Mouse (Mus musculus) mature B cell (primary cell): ENCODE data around the gene Gkn2.

ENCODE experiments used
- in situ Hi-C: fragments of 300-500 bp; cut with MboI; formaldehyde crosslinking; loops from 2 replicates; pipeline ENCODE4 v1.14.3; 2019

The Gkn2 gene

GRCm38 (mm10) chr6:87399886-87400566 lies 26.9 kb downstream of the Gkn2 start:
- in situ Hi-C loops: loop anchor here (5.0 kb wide), 1 partner anchor 267 kb away; no protein-coding TSS in a partner anchor

GRCm38 (mm10) chr6:87401456-87401855 lies 28.3 kb downstream of the Gkn2 start:
- in situ Hi-C loops: no loop called here

- in situ Hi-C loops: no loop called here
Observed at GRCm38 (mm10) chr6:87412011-87412410, 38.9 kb downstream of the Gkn2 start.

- in situ Hi-C loops: no loop called here
Observed at GRCm38 (mm10) chr6:87422304-87422703, 49.1 kb downstream of the Gkn2 start.

GRCm38 (mm10) chr6:87424037-87424816 lies 51.1 kb downstream of the Gkn2 start:
- in situ Hi-C loops: no loop called here

GRCm38 (mm10) chr6:87426954-87427353 lies 53.8 kb downstream of the Gkn2 start:
- in situ Hi-C loops: no loop called here

GRCm38 (mm10) chr6:87427616-87428015 lies 54.5 kb downstream of the Gkn2 start:
- in situ Hi-C loops: no loop called here

GRCm38 (mm10) chr6:87428487-87429044 lies 55.4 kb downstream of the Gkn2 start, which contains the start of gene Bmp10:
Gene Bmp10, plus strand, starts transcription at chr6:87428994.
- in situ Hi-C loops: no loop called here
